Mouse (Mus musculus): Measurements from ENCODE around the gene Akap7. TPM values are rescaled to one million over a fixed set of nuclear protein-coding genes. Genes with fewer than 3 reads are reported as not detected.

The Akap7 gene
- total and polyA plus RNA-seq, 3 experiments: 1.7 to 73.3 (median 70.3) TPM

DNA sequence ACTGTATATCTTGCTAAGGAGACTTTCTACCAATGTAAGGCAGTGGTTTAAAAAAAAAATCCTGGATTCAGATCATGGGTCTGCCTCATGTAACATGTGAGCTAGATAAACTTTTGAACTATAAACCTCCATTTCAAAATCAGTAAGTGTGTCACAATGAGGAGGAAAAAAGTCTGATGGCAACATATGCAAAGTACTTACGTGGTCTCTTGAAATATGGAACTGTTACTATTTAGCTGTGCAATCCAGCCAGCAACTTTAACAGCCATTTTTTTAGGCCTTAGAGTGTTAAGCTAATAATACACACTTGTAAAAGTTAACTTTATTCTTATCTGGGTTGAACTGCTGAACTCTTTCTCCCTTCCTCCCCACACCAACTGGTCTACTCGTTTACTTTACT lies 181.6 kb downstream of the Akap7 start:
- DNase-seq: no peak

DNA sequence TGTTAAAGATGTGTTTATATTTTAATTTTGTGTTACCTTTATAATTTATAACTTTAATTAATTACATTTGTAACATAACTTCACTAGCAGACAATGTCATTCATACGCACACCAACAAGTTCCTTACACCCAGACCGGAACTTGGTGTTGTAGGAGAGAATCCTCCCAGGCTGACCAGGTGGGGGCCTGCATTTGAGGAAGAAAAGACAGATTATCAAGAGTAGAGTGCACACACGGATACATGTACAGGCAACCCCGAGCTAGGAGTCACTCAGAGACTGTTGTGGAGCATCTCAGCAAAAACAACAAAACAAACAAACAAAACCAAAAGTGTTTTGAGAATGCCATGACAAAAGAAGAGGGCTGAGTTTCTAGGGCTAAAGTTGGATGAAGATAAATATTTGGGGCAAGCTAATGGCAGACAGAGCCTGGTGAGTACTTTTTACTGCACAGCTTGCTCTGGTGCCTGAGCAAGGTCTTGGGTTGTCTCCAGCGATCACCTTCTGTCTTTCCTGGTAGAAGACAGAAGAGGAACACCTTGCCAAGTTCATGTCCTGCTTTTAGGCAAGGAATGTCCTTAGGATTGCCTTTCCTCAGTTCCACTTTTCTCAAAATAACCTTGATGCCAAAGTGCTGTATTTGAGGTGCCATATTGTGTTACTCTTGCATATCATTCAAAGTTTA lies 186.7 kb downstream of the Akap7 start:
- no peak for DNase-seq

Other genes with a start within 250 kb of the Akap7 start
- 10 to 100 TPM; 61.7 to 71.6 TPM for gene Epb41l2, start 51.9 kb upstream of the Akap7 start, total RNA-seq (2021)
- 16.9 and 20.5 TPM in 2 replicates for gene Epb41l2, start 51.9 kb upstream of the Akap7 start, polyA plus RNA-seq (2012; rRNA removed)
- gene Smlr1, start 228.4 kb upstream of the Akap7 start, total RNA-seq (2021): not detected
- gene Smlr1, start 228.4 kb upstream of the Akap7 start, polyA plus RNA-seq (2012; rRNA removed): not detected in 2 replicates

All from adrenal gland, adult 2 months (tissue).